Mouse (Mus musculus): ENCODE results near the gene Exosc5. TPM values are rescaled to one million over a fixed set of nuclear protein-coding genes. Genes with fewer than 3 reads are reported as not detected.

Gene Exosc5
- 32.8 and 35.4 TPM in 2 replicates for polyA plus RNA-seq (2021; fragmentation: Nextera tagmentation)
- long read RNA-seq, experiment 1, transcript Exosc5-201 (6 exons, 1,020 nt) = major isoform, 27 of 52 reads
- long read RNA-seq, experiment 1, partial matches to known transcripts = 2 of 52 reads
- long read RNA-seq, experiment 1, other reads (novel, unspliced or antisense) = 23 of 52 reads
- long read RNA-seq, experiment 2, transcript Exosc5-201 (6 exons, 1,020 nt) = major isoform, 26 of 28 reads
- long read RNA-seq, experiment 2, partial matches to known transcripts = 1 of 28 reads
- long read RNA-seq, experiment 2, other reads (novel, unspliced or antisense) = 1 of 28 reads

DNA sequence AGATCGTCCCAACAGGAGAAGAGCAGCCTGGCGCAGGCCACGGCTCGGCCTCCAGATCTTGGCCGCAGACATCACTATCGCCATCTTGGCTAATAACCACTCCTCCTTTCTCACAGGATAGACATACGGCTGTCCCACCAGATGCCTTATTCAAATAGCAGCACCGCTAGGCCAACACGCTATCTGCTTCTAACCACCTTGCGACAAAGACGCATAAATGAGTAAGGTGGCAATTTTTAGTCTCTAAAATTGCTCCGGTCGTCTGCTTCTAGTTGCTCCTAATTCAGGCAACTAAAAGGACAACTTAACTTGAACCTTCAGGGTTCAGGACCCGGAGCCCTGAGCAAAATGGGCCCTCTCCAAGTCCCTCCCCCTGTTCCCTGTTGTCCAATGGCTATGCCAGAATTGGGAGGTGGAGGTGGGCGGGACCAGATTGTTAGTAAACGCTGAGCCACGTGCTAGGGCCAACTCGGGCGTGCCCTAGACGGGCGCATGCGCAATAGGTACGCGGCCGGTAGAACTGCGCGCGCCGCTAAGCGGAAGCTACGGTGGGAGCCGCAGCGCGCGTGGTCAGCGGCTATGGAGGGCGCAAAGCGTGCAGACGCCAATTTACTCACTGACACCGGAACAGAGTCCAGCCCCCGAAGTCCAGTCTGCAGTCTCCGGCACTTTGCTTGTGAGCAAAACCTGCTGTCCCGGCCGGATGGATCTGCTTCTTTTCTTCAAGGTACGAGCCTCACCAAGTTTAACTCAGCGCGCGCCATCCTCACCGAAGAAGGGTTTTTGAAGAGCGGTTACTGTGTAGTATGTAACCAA, at the start of gene Exosc5, which contains the start of gene Bckdha:
Exosc5 (plus strand) TSS at position 508 of the 816 bp plus-strand sequence.
Bckdha (minus strand) TSS at position 325 of the 816 bp plus-strand sequence.

GRCm38 (mm10) chr7:25615706-25616011, 43.3 kb upstream of the Exosc5 start, which contains the start of gene Erich4:
Erich4 (minus strand) TSS chr7:25615892.

DNA sequence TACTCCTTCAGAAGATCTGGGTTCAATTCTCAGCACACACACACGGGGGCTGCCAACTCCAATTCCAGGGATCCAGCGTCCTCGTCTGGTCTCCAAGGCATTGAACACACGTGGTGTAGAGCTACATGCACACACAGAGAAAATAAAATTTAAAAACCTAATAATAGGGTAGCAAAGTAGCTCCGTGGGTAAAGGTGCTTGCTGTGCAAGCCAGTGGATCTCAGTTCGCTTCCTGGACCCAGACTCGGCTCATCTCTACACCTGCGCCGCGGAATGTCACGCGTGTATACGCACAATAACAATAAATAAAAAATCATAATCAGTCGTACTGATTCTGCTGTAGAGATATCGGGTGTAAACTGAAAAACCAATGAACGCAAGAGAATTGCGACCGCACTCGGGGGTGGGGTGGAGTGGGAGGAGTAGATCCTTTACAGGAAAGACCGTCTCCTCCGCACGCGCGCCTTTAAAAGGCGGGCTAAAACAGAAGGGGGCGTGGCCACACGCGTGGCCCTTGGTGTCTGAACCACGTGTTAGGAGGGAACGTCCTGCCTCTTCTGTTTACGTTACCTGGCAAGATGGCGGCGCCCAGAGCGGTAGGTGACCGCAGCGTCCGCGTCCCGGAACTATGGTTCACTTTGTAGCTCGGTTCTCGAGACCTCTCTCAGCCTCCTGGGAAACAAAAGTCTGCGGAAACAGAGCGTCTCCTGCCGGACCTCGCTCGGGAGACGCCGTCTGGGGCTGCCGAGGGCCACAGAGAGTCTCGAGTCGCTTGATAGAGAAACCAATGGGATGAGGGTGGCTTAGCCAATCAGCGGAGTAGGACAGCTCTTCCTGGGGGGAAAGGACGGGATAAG, 39.9 kb upstream of the Exosc5 start, which contains the start of gene Dmac2:
Dmac2 (plus strand) TSS at position 550 of the 857 bp plus-strand sequence.

GRCm38 (mm10) chr7:25626509-25627430, 32.2 kb upstream of the Exosc5 start, which contains the start of gene B3gnt8:
B3gnt8 (plus strand) TSS chr7:25626654.

GRCm38 (mm10) chr7:25674719-25675300, 15.8 kb downstream of the Exosc5 start, which contains the start of gene Tmem91:
Tmem91 (minus strand) TSS chr7:25675166.

DNA sequence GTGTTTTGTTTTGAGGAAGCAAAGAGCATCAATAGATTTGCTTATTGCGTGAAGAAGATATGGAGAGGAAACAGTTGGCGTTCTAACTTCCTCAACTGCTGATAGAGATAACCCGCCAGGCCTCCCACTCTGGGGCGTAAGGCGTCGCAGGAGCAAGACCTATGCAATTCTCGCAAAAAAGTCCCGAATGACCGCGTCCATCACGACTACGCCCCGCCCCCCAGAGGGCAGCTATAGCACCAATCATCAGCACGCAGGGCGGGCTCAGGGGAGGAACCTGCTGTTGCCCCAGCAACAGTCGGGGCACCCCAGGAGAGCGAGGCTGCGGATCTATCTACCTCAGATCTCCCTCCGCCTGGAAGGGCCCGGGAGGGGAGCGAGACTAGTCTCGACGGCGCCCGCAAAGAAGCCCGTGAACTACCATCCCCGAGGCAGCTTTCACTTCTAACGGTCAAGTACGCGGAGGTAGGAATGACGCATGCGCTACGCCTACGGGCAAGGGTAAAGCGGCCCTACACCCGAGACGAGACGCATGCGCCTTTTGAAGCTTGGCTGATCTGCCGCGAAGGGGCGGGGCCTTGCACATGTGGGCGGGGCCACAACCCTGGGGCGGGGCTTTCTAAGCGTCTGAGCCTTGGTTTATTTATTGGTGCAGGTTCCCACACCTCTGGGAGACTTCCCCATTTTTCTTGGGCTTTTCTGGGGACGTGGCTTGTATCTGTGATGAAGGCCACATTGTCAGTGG, 21.7 kb downstream of the Exosc5 start, which contains the start of gene B9d2:
B9d2 (plus strand) TSS at position 267 of the 745 bp plus-strand sequence.

DNA sequence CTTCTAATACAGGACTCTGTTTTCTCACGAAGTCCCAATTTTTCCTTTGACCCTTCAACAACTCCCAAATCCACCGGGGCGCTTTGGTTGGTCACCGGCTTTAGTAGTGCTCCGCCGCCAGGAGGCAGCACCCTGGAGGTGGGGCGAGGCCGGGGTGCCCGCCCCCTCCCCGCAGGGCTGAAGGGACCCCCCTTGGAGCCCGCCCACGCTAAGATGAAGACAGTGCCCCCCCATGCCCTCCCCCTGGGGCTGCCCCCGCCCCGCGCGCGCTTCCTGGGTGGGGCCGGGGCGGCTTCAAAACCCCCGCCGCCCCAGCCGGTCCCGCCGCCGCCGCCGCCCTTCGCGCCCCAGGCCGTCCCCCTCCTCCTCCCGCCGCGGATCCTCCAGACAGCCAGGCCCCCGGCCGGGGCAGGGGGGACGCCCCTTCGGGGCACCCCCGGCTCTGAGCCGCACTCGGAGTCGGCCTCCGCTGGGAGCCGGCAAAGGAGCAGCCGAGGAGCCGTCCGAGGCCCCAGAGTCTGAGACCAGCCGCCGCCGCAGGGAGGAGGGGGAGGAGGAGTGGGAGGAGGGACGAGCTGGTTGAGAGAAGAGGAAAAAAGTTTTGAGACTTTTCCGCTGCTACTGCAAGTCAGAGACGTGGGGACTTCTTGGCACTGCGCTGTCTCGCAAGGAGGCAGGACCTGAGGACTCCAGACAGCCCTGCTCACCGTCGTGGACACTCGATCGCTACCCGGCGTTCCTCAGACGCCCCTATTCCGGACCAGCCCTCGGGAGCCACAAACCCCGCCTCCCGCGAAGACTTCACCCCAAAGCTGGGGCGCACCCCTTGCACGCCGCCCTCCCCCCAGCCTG, 27.9 kb downstream of the Exosc5 start, which contains the start of gene Tgfb1:
Tgfb1 (plus strand) TSS at position 323 of the 852 bp plus-strand sequence.

DNA sequence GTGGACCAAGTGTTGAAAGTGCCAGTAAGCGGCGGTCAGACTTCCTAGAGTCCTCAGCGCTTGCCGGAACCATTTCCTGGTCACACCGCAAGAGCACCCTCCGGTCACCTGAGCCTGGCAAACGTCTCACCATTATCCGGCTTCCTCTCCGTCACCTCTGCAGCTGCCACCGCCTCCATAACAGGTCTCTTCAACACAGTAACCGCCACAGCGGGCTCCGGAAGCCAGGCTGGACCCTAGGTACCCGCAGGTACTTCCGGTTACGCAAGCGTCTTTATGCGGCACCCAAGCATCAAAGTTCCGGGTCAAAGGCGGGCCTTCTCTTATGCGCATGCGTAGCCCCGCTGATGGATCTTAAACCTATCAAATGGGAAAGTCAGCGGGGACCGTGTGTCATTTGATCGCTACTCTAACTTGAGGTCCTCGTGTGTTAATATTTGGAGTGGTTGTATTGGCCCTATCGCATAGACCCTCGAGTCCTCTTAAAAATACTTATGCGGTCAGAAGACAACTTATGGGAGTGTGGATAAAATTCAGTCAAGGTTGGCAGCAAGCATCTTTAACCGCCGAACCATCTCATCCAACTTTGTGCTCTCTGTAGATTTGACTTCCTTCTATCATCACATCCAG, 59.9 kb downstream of the Exosc5 start, which contains the start of gene Ccdc97:
Ccdc97 (minus strand) TSS at position 301 of the 630 bp plus-strand sequence.

Other genes with a start within 250 kb of the Exosc5 start
- gene Cxcl17, start 246.3 kb upstream of the Exosc5 start, polyA plus RNA-seq (2021; fragmentation: Nextera tagmentation) = not detected in 2 replicates
- gene Ceacam1, start 181.6 kb upstream of the Exosc5 start, polyA plus RNA-seq (2021; fragmentation: Nextera tagmentation) = 2.9 and 3.0 TPM in 2 replicates
- 0.23 and 0.42 TPM in 2 replicates for gene Ceacam2, start 119.3 kb upstream of the Exosc5 start, polyA plus RNA-seq (2021; fragmentation: Nextera tagmentation)
- gene Erich4, start 43.3 kb upstream of the Exosc5 start, polyA plus RNA-seq (2021; fragmentation: Nextera tagmentation) = 0.16 and 0.23 TPM in 2 replicates
- 43.8 and 58.7 TPM in 2 replicates for gene Dmac2, start 39.8 kb upstream of the Exosc5 start, polyA plus RNA-seq (2021; fragmentation: Nextera tagmentation)
- 0.31 and 0.63 TPM in 2 replicates for gene B3gnt8, start 32.5 kb upstream of the Exosc5 start, polyA plus RNA-seq (2021; fragmentation: Nextera tagmentation)
- 22.9 and 33.7 TPM in 2 replicates for gene Bckdha, start 183 bp upstream of the Exosc5 start, polyA plus RNA-seq (2021; fragmentation: Nextera tagmentation)
- 29.4 and 35.8 TPM in 2 replicates for gene Tmem91, start 16.0 kb downstream of the Exosc5 start, polyA plus RNA-seq (2021; fragmentation: Nextera tagmentation)
- gene B9d2, start 21.6 kb downstream of the Exosc5 start, polyA plus RNA-seq (2021; fragmentation: Nextera tagmentation) = 39.3 and 53.3 TPM in 2 replicates
- 0.48 and 2.1 TPM in 2 replicates for gene Tgfb1, start 27.8 kb downstream of the Exosc5 start, polyA plus RNA-seq (2021; fragmentation: Nextera tagmentation)
- gene Ccdc97, start 59.9 kb downstream of the Exosc5 start, polyA plus RNA-seq (2021; fragmentation: Nextera tagmentation) = 36.4 and 47.3 TPM in 2 replicates
- 8.3 and 23.6 TPM in 2 replicates for gene Hnrnpul1, start 95.6 kb downstream of the Exosc5 start, polyA plus RNA-seq (2021; fragmentation: Nextera tagmentation)
- gene Axl, start 129.5 kb downstream of the Exosc5 start, polyA plus RNA-seq (2021; fragmentation: Nextera tagmentation) = 12.8 and 13.4 TPM in 2 replicates
- 2.5 TPM in 2 replicates for gene Cyp2s1, start 157.7 kb downstream of the Exosc5 start, polyA plus RNA-seq (2021; fragmentation: Nextera tagmentation)
- not detected in 2 replicates for gene Cyp2b10, start 238.5 kb downstream of the Exosc5 start, polyA plus RNA-seq (2021; fragmentation: Nextera tagmentation)

Measured in left cerebral cortex, adult 6 months (tissue).